Mouse (Mus musculus) kidney, adult 2 months (tissue): ENCODE measurements at regions not wholly inside any gene's neighbourhood (a gene's known extent, or its start where the extent isn't known, plus 50 kb on each side); places are given as distances from the start of the nearest gene placed in this dataset.

ENCODE experiments used
- CTCF ChIP-seq: fragments of 200-500 bp; conservative IDR thresholded peaks from 2 replicates; pipeline ENCODE4 v1.5.1; 2011; ENCODE audit warnings: low read depth, mild to moderate bottlenecking, control low read depth, low read length, moderate library complexity, mixed read lengths; ENCODE audit not compliant: insufficient read depth, insufficient read length
- POLR2A ChIP-seq: fragments of 200-500 bp; IDR thresholded peaks from one replicate; pipeline ENCODE4 v1.6.1; 2011; ENCODE audit warnings: low read depth, low read length, control low read depth

DNA sequence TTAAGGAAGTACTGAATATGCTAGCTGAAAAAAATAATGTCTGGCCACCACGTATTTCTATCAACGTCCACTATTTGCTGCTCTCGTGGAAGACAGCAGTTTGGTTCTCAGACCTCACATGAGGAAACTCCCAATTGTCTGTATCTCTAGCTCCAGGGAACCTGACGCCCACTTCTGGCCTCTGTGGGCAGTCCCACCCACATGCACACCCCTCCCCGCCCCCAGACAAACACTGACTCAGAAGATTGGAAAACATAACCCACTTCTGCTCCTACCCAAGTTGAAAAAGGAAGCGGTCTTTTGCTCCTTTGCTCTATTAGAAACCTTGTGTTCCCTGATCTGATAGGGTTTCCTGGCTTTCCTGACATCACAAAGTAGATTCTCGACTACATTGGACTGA, 99.9 kb upstream of the Ccdc54 start:
- TF ChIP-seq CTCF (no peak), POLR2A (no peak)
